Mouse (Mus musculus) myocyte (in vitro differentiated cells): ENCODE measurements around the gene Urm1. TPM values are rescaled to one million over a fixed set of nuclear protein-coding genes. Genes with fewer than 3 reads are reported as not detected.

Experiments
- H3K27me3 ChIP-seq: one replicate; pipeline ENCODE4 v1.6.1; 2011; ENCODE audit not compliant: control insufficient read depth, insufficient read depth, insufficient read length
- H3K36me3 ChIP-seq: one replicate; pipeline ENCODE4 v1.6.1; 2011; ENCODE audit not compliant: control insufficient read depth, insufficient read depth
- H3K4me2 ChIP-seq: one replicate; pipeline ENCODE4 v1.6.1; 2011; ENCODE audit warnings: low read depth, control low read depth
- H3K4me3 ChIP-seq: one replicate; pipeline ENCODE4 v1.5.1; 2011; ENCODE audit warnings: mild to moderate bottlenecking, control low read depth, moderate library complexity
- H3K79me2 ChIP-seq: one replicate; pipeline ENCODE4 v1.6.1; 2011; ENCODE audit not compliant: control insufficient read depth, insufficient read depth
- H3ac ChIP-seq: one replicate; pipeline ENCODE4 v1.6.1; 2011; ENCODE audit not compliant: control insufficient read depth, insufficient read length
- CEBPB ChIP-seq: IDR thresholded peaks from 2 replicates; pipeline ENCODE4 v1.6.1; 2011; ENCODE audit warnings: mild to moderate bottlenecking, moderate library complexity; ENCODE audit not compliant: poor library complexity, insufficient read depth, severe bottlenecking
- E2F4 ChIP-seq: IDR thresholded peaks from one replicate; pipeline ENCODE4 v1.6.1; 2011; ENCODE audit warnings: mild to moderate bottlenecking, control low read depth, moderate library complexity; ENCODE audit not compliant: insufficient read depth
- MAX ChIP-seq: IDR thresholded peaks from one replicate; pipeline ENCODE4 v1.6.1; 2011; ENCODE audit warnings: low read depth, mild to moderate bottlenecking, control low read depth
- MYOD1 ChIP-seq, 3 experiments: IDR thresholded peaks; one replicate each; pipeline ENCODE4 v1.6.1; 2011; ENCODE audit warnings: control low read depth in 2 of 3, low read depth in 2 of 3, mild to moderate bottlenecking in 2 of 3, moderate library complexity in 1 of 3; ENCODE audit not compliant: insufficient read length in 2 of 3, control insufficient read depth in 1 of 3
- MYOG ChIP-seq, 3 experiments: IDR thresholded peaks; one replicate each; pipeline ENCODE4 v1.6.1; 2011; ENCODE audit warnings: control low read depth in 2 of 3, low read depth in 2 of 3, mild to moderate bottlenecking in 2 of 3; ENCODE audit not compliant: insufficient read length in 2 of 3, control insufficient read depth in 1 of 3, insufficient read depth in 1 of 3
- POLR2A ChIP-seq: IDR thresholded peaks from one replicate; pipeline ENCODE4 v1.6.1; 2011; ENCODE audit warnings: low read depth, mild to moderate bottlenecking, control low read depth, moderate library complexity; ENCODE audit not compliant: insufficient read length
- POLR2AphosphoS2 ChIP-seq: IDR thresholded peaks from one replicate; pipeline ENCODE4 v1.6.1; 2011; ENCODE audit warnings: low read depth, control low read depth; ENCODE audit not compliant: insufficient read length
- REST ChIP-seq: IDR thresholded peaks from one replicate; pipeline ENCODE4 v1.6.1; 2011; ENCODE audit warnings: mild to moderate bottlenecking, control low read depth, moderate library complexity; ENCODE audit not compliant: insufficient read depth, insufficient read length
- SRF ChIP-seq: IDR thresholded peaks from one replicate; pipeline ENCODE4 v1.6.1; 2011; ENCODE audit warnings: low read depth; ENCODE audit not compliant: control insufficient read depth, insufficient read length
- TCF12 ChIP-seq: IDR thresholded peaks from one replicate; pipeline ENCODE4 v1.6.1; 2011; ENCODE audit warnings: mild to moderate bottlenecking, control low read depth; ENCODE audit not compliant: poor library complexity, insufficient read depth, severe bottlenecking
- TCF3 ChIP-seq: IDR thresholded peaks from one replicate; pipeline ENCODE4 v1.6.1; 2011; ENCODE audit warnings: low read depth, control low read depth; ENCODE audit not compliant: insufficient read length
- USF1 ChIP-seq: IDR thresholded peaks from one replicate; pipeline ENCODE4 v1.6.1; 2011; ENCODE audit warnings: low read depth, mild to moderate bottlenecking, control low read depth, moderate library complexity
- polyA plus RNA-seq: library from polyadenylated mRNA; unstranded; fragments of >200 nt; fragmentation: generic; extraction: Trizol; gene quantifications from one replicate; pipeline ENCODE4 v1.2.1, GENCODE M21; 2012; ENCODE audit warnings: missing spikeins

The Urm1 gene
- polyA plus RNA-seq, 1 experiment = 43.8 TPM

DNA sequence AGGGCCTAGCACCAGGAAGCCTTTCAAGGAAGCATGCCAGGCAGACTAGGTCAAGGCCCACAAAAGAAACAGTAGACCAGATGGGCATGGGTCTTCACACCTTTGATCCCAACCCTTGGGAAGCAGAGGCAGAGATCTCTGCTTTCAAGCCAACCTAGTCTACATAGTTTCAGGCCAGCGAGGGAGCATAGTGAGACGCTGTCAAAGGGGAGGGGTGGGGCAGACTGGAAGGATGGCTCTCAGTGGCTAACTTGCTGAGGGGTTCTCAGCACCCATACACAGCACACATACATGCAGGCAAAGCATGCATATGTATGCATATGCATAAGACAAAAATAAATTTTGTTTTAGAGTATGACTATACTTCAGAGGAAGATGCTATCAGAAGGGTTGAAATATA lies 512 bp upstream of the Urm1 start:
- Histone ChIP-seq H3ac (no peak overlapping the region), H3K4me3 (no peak overlapping the region), H3K36me3 (no peaks in the 10 kb centered on the region), H3K79me2 (no peaks in the 10 kb centered on the region), H3K4me2 (no peak overlapping the region), H3K27me3 (no peaks in the 10 kb centered on the region)
- no peak for TF ChIP-seq E2F4
- TF ChIP-seq MAX = no peak
- no peak for TF ChIP-seq USF1
- TF ChIP-seq CEBPB = no peak
- TF ChIP-seq POLR2A = no peak

- H3K79me2 ChIP-seq = peaks cover 36% of the 10 kb centered on the region
- H3K27me3 ChIP-seq = no peaks in the 10 kb centered on the region
- H3K4me2 ChIP-seq = peak overlapping the region; percentile 95
- H3ac ChIP-seq = peak overlapping the region; percentile 21
- TF ChIP-seq SRF = no peak
- TF ChIP-seq CEBPB = no peak
- no peak for TF ChIP-seq E2F4
- TF ChIP-seq MYOG (IDR thresholded peaks at IDR 0.05; ENCODE audit: control insufficient read depth in 1 of 3, insufficient read depth in 1 of 3, insufficient read length in 2 of 3, low read depth in 2 of 3) = no peak
- TF ChIP-seq USF1 = no peak
- no peak for TF ChIP-seq REST
- TF ChIP-seq TCF3 = no peak
- TF ChIP-seq MAX = no peak
- TF ChIP-seq TCF12 = no peak
- no peak for TF ChIP-seq POLR2A
- H3K4me3 ChIP-seq = peak overlapping the region; percentile 98
- H3K36me3 ChIP-seq = no peaks in the 10 kb centered on the region
Observed at GRCm38 (mm10) chr2:29826318-29826925, 6.5 kb downstream of the Urm1 start.

GRCm38 (mm10) chr2:29826926-29827708 lies 7.2 kb downstream of the Urm1 start:
- Histone ChIP-seq H3K27me3 (no peaks in the 10 kb centered on the region), H3K4me2 (peak overlapping the region; percentile 95), H3K79me2 (peaks cover 43% of the 10 kb centered on the region), H3K36me3 (no peaks in the 10 kb centered on the region), H3ac (peak overlapping the region; percentile 21), H3K4me3 (peak overlapping the region; percentile 98)
- TF ChIP-seq POLR2AphosphoS2 = peak; percentile 10
- TF ChIP-seq SRF = no peak
- peak; percentile 49 for TF ChIP-seq POLR2A

DNA sequence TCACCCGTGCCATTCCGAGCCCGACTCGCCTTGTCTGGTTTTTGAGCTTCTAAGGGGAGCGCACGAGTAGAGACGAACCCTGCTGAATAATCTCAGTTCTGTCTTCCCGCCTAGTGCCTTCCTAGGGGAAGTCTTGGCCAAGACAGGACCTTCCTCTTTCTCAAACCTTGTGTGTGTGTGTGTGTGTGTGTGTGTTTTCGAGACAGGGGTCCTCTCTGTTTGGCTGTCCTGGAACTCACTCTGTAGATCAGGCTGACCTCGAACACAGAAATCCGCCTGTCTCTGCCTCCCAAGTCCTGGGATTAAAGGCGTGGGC lies 7.8 kb downstream of the Urm1 start:
- H3K4me3 ChIP-seq = peak overlapping the region; percentile 98
- H3K79me2 ChIP-seq = peaks cover 43% of the 10 kb centered on the region
- H3K36me3 ChIP-seq = no peaks in the 10 kb centered on the region
- peak overlapping the region; percentile 84 for H3K4me2 ChIP-seq
- no peak for TF ChIP-seq POLR2A
- TF ChIP-seq TCF12 = no peak
- TF ChIP-seq TCF3 = no peak
- no peak for TF ChIP-seq USF1
- no peak for TF ChIP-seq CEBPB
- no peak for TF ChIP-seq REST
- H3K27me3 ChIP-seq = no peaks in the 10 kb centered on the region
- H3ac ChIP-seq = peak overlapping the region; percentile 21

DNA sequence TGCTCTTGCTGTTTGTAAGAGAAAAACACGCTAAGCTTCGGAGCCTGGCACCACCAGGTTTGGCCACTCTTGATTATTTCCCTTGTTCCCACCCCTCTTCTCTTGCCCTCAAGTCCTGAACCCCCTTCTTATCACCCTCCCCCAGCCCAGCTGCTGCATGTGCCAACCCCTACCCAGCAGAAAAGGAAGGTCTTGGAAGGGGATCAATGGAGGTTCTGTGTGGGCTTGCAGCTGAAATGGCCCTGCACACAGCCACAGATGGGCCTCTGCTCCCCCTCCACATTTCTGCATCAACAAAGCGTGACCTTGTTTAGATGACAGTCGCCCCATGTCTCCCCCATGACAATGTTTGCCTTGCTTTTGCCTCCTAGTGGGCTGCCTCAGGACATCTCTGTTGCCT lies 11.2 kb downstream of the Urm1 start:
- no peak overlapping the region for H3K4me2 ChIP-seq
- TF ChIP-seq POLR2A = no peak
- no peak for TF ChIP-seq SRF
- no peak for TF ChIP-seq MYOG (IDR thresholded peaks at IDR 0.05; ENCODE audit: control insufficient read depth in 1 of 3, insufficient read depth in 1 of 3, insufficient read length in 2 of 3, low read depth in 2 of 3)
- no peak for TF ChIP-seq MYOD1 (IDR thresholded peaks at IDR 0.05; ENCODE audit: control insufficient read depth in 1 of 3, insufficient read length in 2 of 3, low read depth in 2 of 3)
- no peak for TF ChIP-seq REST
- TF ChIP-seq E2F4 = no peak
- TF ChIP-seq TCF3 = no peak
- no peak for TF ChIP-seq USF1
- TF ChIP-seq POLR2AphosphoS2 = no peak
- TF ChIP-seq MAX = no peak
- no peak for TF ChIP-seq TCF12
- H3K4me3 ChIP-seq = no peak overlapping the region
- H3K79me2 ChIP-seq = peaks cover 43% of the 10 kb centered on the region
- no peaks in the 10 kb centered on the region for H3K36me3 ChIP-seq
- H3ac ChIP-seq = no peak overlapping the region
- H3K27me3 ChIP-seq = no peaks in the 10 kb centered on the region
